ENCODE assay signal across 19 mouse cellular contexts in genomic region chr9:88319226-88319625, GRCm38 (mm10). TPM values are rescaled to one million over a fixed set of nuclear protein-coding genes. Genes with fewer than 3 reads are reported as not detected.
A peak's percentile ranks its signal among the peaks of the same experiment; 100 is the strongest.
DNase-seq lines count a peak whose midpoint lies in the region; TF ChIP-seq lines count a peak whose summit lies in the region.
"Had no signal": no experiment of that assay in that cellular context is flagged by ENCODE, and none has a peak within 500 bp of the region (broad histone marks: within the 10 kb centered on the region; RNA-seq: fewer than 3 reads in every experiment).

No protein-coding gene starts in this region.

- in situ Hi-C loops in ES-E14 (cut with MboI; ENCODE audit: low sequenced_read_pairs in 2 of 2, unreplicated experiment in 2 of 2) = no loop called here

- TF ChIP-seq CTCF in heart, adult 2 months (IDR thresholded peaks at IDR 0.05) = no peak

- DNase-seq in ES-CJ7 (ENCODE audit: low read depth, low spot score) = peak; percentile 88
- peak; percentile 68 for DNase-seq in ES-E14 (ENCODE audit: low read depth, low spot score)
- DNase-seq in ZHBTc4 (ENCODE audit: low read depth, low spot score) = peak; percentile 90
- no peak for DNase-seq in heart, adult 2 months
- no peak for DNase-seq in heart, postnatal 25 days (ENCODE audit: low spot score)
- DNase-seq: adrenal gland, adult 2 months; adrenal gland, postnatal 10 days; adrenal gland, postnatal 25 days; cerebellum, adult 11 months; cerebellum, adult 18-20 months; cerebellum, adult 8-10 months; cerebellum, adult 9-11 months; cerebellum, postnatal 14 days; cerebellum, postnatal 36 days; embryo, embryonic 11 days had no signal

- TF ChIP-seq EP300 in heart, adult 2 months (IDR thresholded peaks at IDR 0.05; ENCODE audit: insufficient read depth, low read depth, low read length) = no peak

- H3K9ac ChIP-seq in ES-E14 (ENCODE audit: insufficient read depth, low read depth, low read length, poor library complexity, severe bottlenecking) = no peak overlapping the region
- no peak overlapping the region for H3K9ac ChIP-seq in heart, adult 2 months (ENCODE audit: low read depth, low read length)
- H3K9ac ChIP-seq: embryonic facial prominence, embryonic 13.5 days; embryonic facial prominence, embryonic 15.5 days; forebrain, embryonic 13.5 days had no signal

- no peaks in the 10 kb centered on the region for H3K9me3 ChIP-seq in ES-E14 (ENCODE audit: control insufficient read depth, insufficient read depth, low read depth, low read length)
- H3K9me3 ChIP-seq: embryonic facial prominence, embryonic 13.5 days; forebrain, embryonic 13.5 days had no signal

- H3K4me3 ChIP-seq in ES-E14 (ENCODE audit: insufficient read depth in 1 of 2, low read depth in 1 of 2, low read length in 2 of 2, poor library complexity in 1 of 2, severe bottlenecking in 1 of 2) = no peak overlapping the region
- H3K4me3 ChIP-seq in heart, adult 2 months = no peak overlapping the region
- H3K4me3 ChIP-seq: embryonic facial prominence, embryonic 13.5 days; embryonic facial prominence, embryonic 15.5 days; erythroblast, embryonic 14.5 days; forebrain, embryonic 13.5 days had no signal

- intact Hi-C loops in heart, adult 2 months (cut with DNase I) = no loop called here
- intact Hi-C loops in heart, postnatal 25 days (cut with DNase I) = no loop called here

- no peaks in the 10 kb centered on the region for H3K79me2 ChIP-seq in heart, adult 2 months (replicated peaks; ENCODE audit: control insufficient read depth, insufficient read depth, low read length)

- no peaks in the 10 kb centered on the region for H3K27me3 ChIP-seq in heart, adult 2 months (ENCODE audit: control insufficient read depth, insufficient read depth, low read length)
- H3K27me3 ChIP-seq: embryonic facial prominence, embryonic 13.5 days; embryonic facial prominence, embryonic 15.5 days; forebrain, embryonic 13.5 days had no signal

- H3K36me3 ChIP-seq in ES-E14 (ENCODE audit: control insufficient read depth, insufficient read depth, low read length, poor library complexity, severe bottlenecking) = no peaks in the 10 kb centered on the region
- H3K36me3 ChIP-seq in heart, adult 2 months (ENCODE audit: control insufficient read depth, insufficient read depth, low read length) = no peaks in the 10 kb centered on the region
- H3K36me3 ChIP-seq: embryonic facial prominence, embryonic 13.5 days; embryonic facial prominence, embryonic 15.5 days had no signal

- peaks cover 3 to 4% of the 10 kb centered on the region in 2 experiments; a peak in 2 of 4 replicates for H3K4me1 ChIP-seq in ES-E14 (ENCODE audit: control insufficient read depth in 2 of 2, insufficient read depth in 2 of 2, low read length in 2 of 2, poor library complexity in 1 of 2)
- H3K4me1 ChIP-seq in heart, adult 2 months (ENCODE audit: control insufficient read depth, insufficient read depth, low read length) = no peaks in the 10 kb centered on the region
- H3K4me1 ChIP-seq: embryonic facial prominence, embryonic 13.5 days; embryonic facial prominence, embryonic 15.5 days had no signal

- no peak for TF ChIP-seq POLR2A in heart, adult 2 months (IDR thresholded peaks at IDR 0.05; ENCODE audit: insufficient read depth, low read depth, low read length)

- no peak overlapping the region for H3K27ac ChIP-seq in ES-E14 (ENCODE audit: insufficient read depth, low read depth, low read length, poor library complexity, severe bottlenecking)
- no peak overlapping the region for H3K27ac ChIP-seq in heart, adult 2 months
- H3K27ac ChIP-seq: embryonic facial prominence, embryonic 13.5 days; embryonic facial prominence, embryonic 15.5 days; forebrain, embryonic 13.5 days had no signal

TF ChIP-seq in ES-E14, 5 proteins besides CTCF, POLR2A, EP300 and RAD21:
- TF ChIP-seq CHD2 (IDR thresholded peaks at IDR 0.05; ENCODE audit: low read depth, low read length) = peak; percentile 41; the same call in 1 of the 2 replicates
- TF ChIP-seq ZNF384 (IDR thresholded peaks at IDR 0.05; ENCODE audit: low read depth, low read length) = no peak
- TF ChIP-seq ZC3H11A (IDR thresholded peaks at IDR 0.05; ENCODE audit: borderline replicate concordance, low read depth, low read length) = no peak
- no peak for TF ChIP-seq MAFK (IDR thresholded peaks at IDR 0.05; ENCODE audit: insufficient read depth, low read depth, low read length)
- TF ChIP-seq HCFC1 (IDR thresholded peaks at IDR 0.05; ENCODE audit: borderline replicate concordance, insufficient read depth, low read length) = no peak

RNA-seq across cellular contexts. Expression of gene Nt5e, which starts 7.8 kb away (rescaled TPM):
- total RNA-seq in ES-E14 (2012; rRNA removed) = 8.9 and 14.8 TPM in 2 replicates
- 10 to 100 TPM; 13.4 to 15.5 TPM for total RNA-seq in heart, adult 2 months (2021)
- 8.1 and 11.1 TPM in 2 replicates for polyA plus RNA-seq in heart, adult 2 months (2012; rRNA removed)
- 10 to 100 TPM; 13.3 to 13.9 TPM for total RNA-seq in heart, postnatal 25 days (2021)
- polyA plus RNA-seq: erythroblast, embryonic 14.5 days had no signal

Comparison
In these comparisons a context has a peak if more than half of its experiments do, and no peak if none do; other contexts are left out.
1. DNase-seq: peak in ES-CJ7 (single experiment), ES-E14 (single experiment) and ZHBTc4 (single experiment); none in heart, adult 2 months (0 of 2) and heart, postnatal 25 days (single experiment).